Mouse (Mus musculus): ENCODE results near the gene Xiap. TPM values are rescaled to one million over a fixed set of nuclear protein-coding genes. Genes with fewer than 3 reads are reported as not detected.

The Xiap gene
- total RNA-seq, 2 experiments from 2014 or later: 30.4 to 31.5 TPM

Other genes starting within 250 kb of the Xiap start
- 98.7 and 111 TPM in 2 replicates for gene Thoc2, start 139.0 kb upstream of the Xiap start, total RNA-seq (2014; fragmentation: Nextera tagmentation)
- gene Thoc2, start 139.0 kb upstream of the Xiap start, total RNA-seq (2017): 97.9 and 126 TPM in 2 replicates
- gene Stag2, start 89.6 kb downstream of the Xiap start, total RNA-seq (2014; fragmentation: Nextera tagmentation): 65.2 and 118 TPM in 2 replicates
- 508 and 636 TPM in 2 replicates for gene Stag2, start 89.6 kb downstream of the Xiap start, total RNA-seq (2017)

All from megakaryocyte-erythroid progenitor cell, adult 5-6 weeks (primary cell).